Mouse (Mus musculus) left cerebral cortex, adult 8-10 months (tissue): ENCODE measurements around the gene Ctsa. TPM values are rescaled to one million over a fixed set of nuclear protein-coding genes. Genes with fewer than 3 reads are reported as not detected.
A peak's percentile ranks its signal among the peaks of the same experiment; 100 is the strongest.
"Not testable (repeated sequence)": the region's sequence is repeated elsewhere in the genome, so short reads cannot be mapped to it uniquely, and the experiment has no call there.

Experiments used
- DNase-seq, 2 experiments: peaks; one replicate each; pipeline ENCODE4 v3.0.0; 2022; ENCODE audit warnings: low spot score in 2 of 2
- total RNA-seq, 4 experiments: library from RNA; stranded (reverse); gene quantifications; 2 replicates each; pipeline ENCODE4 v1.2.4; 2022

Gene Ctsa
- total RNA-seq = 100 to 1,000 TPM; 112 to 182 (median 135) TPM

- DNase-seq = peak; percentile 68 to 70
Measured at GRCm38 (mm10) chr2:164832748-164833301, at the start of gene Ctsa. Gene Ctsa (plus strand): TSS chr2:164832873.

- no peak for DNase-seq
Measured at GRCm38 (mm10) chr2:164783926-164784581, 48.6 kb upstream of the Ctsa start.

GRCm38 (mm10) chr2:164784869-164785420, 47.7 kb upstream of the Ctsa start:
- no peak for DNase-seq

GRCm38 (mm10) chr2:164785481-164786387, 46.9 kb upstream of the Ctsa start, which contains the start of gene Snx21:
Gene Snx21 (plus strand): TSS chr2:164785823.
- DNase-seq = peak; percentile 76 to 91

- DNase-seq = no peak
Measured at GRCm38 (mm10) chr2:164786388-164786885, 46.2 kb upstream of the Ctsa start.

GRCm38 (mm10) chr2:164787032-164787431, 45.6 kb upstream of the Ctsa start:
- DNase-seq = no peak

- no peak for DNase-seq
Measured at GRCm38 (mm10) chr2:164787779-164788178, 44.9 kb upstream of the Ctsa start.

- DNase-seq = no peak
Measured at GRCm38 (mm10) chr2:164788411-164788810, 44.3 kb upstream of the Ctsa start.

GRCm38 (mm10) chr2:164790451-164790850, 42.2 kb upstream of the Ctsa start:
- DNase-seq = no peak

GRCm38 (mm10) chr2:164791841-164792261, 40.8 kb upstream of the Ctsa start:
- no peak for DNase-seq

GRCm38 (mm10) chr2:164792400-164793190, 40.1 kb upstream of the Ctsa start:
- DNase-seq = no peak

GRCm38 (mm10) chr2:164793236-164793635, 39.4 kb upstream of the Ctsa start:
- no peak for DNase-seq

GRCm38 (mm10) chr2:164793772-164794171, 38.9 kb upstream of the Ctsa start:
- no peak for DNase-seq

- DNase-seq = peak; percentile 48 to 75
Measured at GRCm38 (mm10) chr2:164794293-164794692, 38.4 kb upstream of the Ctsa start.

GRCm38 (mm10) chr2:164795868-164796267, 36.8 kb upstream of the Ctsa start:
- no peak for DNase-seq

GRCm38 (mm10) chr2:164798554-164798953, 34.1 kb upstream of the Ctsa start:
- not testable (repeated sequence) for DNase-seq

GRCm38 (mm10) chr2:164800252-164801004, 32.2 kb upstream of the Ctsa start:
- no peak for DNase-seq

GRCm38 (mm10) chr2:164803201-164803920, 29.3 kb upstream of the Ctsa start:
- DNase-seq = no peak

GRCm38 (mm10) chr2:164803921-164804313, 28.8 kb upstream of the Ctsa start:
- DNase-seq = no peak
